Mouse (Mus musculus) cortical plate, adult 2 months (tissue): Measurements from ENCODE around the gene Rtl9.

Experiments
- CTCF ChIP-seq: fragments of 200-500 bp; IDR thresholded peaks from 2 replicates; pipeline ENCODE4 v1.5.1; 2011; ENCODE audit warnings: mild to moderate bottlenecking, control low read depth, low read length; ENCODE audit not compliant: insufficient read depth; ENCODE audit errors: extremely low read depth
- POLR2A ChIP-seq: fragments of 200-500 bp; IDR thresholded peaks from 2 replicates; pipeline ENCODE4 v1.6.1; 2011; ENCODE audit warnings: mild to moderate bottlenecking, low read length, control low read depth; ENCODE audit not compliant: insufficient read depth; ENCODE audit errors: extremely low read depth

DNA sequence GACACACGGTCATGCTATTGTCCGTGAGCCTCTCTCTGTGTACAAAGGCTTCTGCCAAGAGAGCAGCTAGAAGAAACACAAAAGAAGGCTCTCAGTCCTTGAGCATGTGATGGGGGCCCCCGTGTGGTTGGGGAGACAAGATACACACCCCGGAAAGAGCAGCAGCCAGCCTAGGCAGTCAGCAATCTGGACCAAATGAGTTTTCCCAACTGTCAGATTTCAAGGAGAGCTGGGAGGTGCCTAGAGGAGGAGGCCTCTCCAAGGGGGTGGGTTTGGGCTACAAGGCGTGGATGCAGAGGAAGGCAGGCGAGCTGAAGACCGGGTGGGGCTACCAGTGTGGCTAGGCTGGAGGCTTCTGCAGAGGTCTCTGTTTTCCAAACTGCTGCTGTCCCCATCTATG is 35.6 kb upstream of the Rtl9 start:
- TF ChIP-seq CTCF (no peak), POLR2A (no peak)
